Mouse (Mus musculus) heart, embryonic 14.5 days (tissue): ENCODE measurements around the gene Rnf32. TPM values are rescaled to one million over a fixed set of nuclear protein-coding genes. Genes with fewer than 3 reads are reported as not detected.

Experiments used
- ATAC-seq: fragments of 200-750 bp; cut with Nextera tagmentation; 2 replicates; pipeline ENCODE4 v1.8.0; 2017; ENCODE audit warnings: low read depth, moderate TSS enrichment; ENCODE audit not compliant: insufficient number of reproducible peaks, insufficient read depth, low FRiP score
- H3K27ac ChIP-seq, 2 experiments: fragments of 200-500 bp in 1 of 2; fragments of 300-500 bp in 1 of 2; sonication (generic) in 1 of 2; replicated peaks in 1 of 2; 2 replicates each; pipeline ENCODE4 v1.5.1; 2012 to 2014; ENCODE audit warnings: low read depth in 2 of 2, low read length in 2 of 2, control low read depth in 1 of 2, mild to moderate bottlenecking in 1 of 2, mixed read lengths in 1 of 2; ENCODE audit not compliant: control insufficient read depth in 1 of 2, insufficient read depth in 1 of 2
- H3K27me3 ChIP-seq: fragments of 300-500 bp; sonication (generic); 2 replicates; pipeline ENCODE4 v1.6.1; 2014; ENCODE audit warnings: mild to moderate bottlenecking, low read length, control low read depth; ENCODE audit not compliant: control insufficient read depth, insufficient read depth
- H3K36me3 ChIP-seq: fragments of 300-500 bp; sonication (generic); 2 replicates; pipeline ENCODE4 v1.6.1; 2014; ENCODE audit warnings: mild to moderate bottlenecking, control low read depth, low read length, mixed read lengths; ENCODE audit not compliant: control insufficient read depth, insufficient read depth
- H3K4me1 ChIP-seq, 2 experiments: fragments of 200-500 bp in 1 of 2; fragments of 300-500 bp in 1 of 2; sonication (generic) in 1 of 2; 2 replicates each; pipeline ENCODE4 v1.6.1; 2012 to 2014; ENCODE audit warnings: low read length in 2 of 2, control low read depth in 1 of 2, mixed read lengths in 1 of 2; ENCODE audit not compliant: control insufficient read depth in 2 of 2, insufficient read depth in 2 of 2
- H3K4me2 ChIP-seq: fragments of 300-500 bp; sonication (generic); 2 replicates; pipeline ENCODE4 v1.6.1; 2014; ENCODE audit warnings: mild to moderate bottlenecking, low read length
- H3K4me3 ChIP-seq, 2 experiments: fragments of 200-500 bp in 1 of 2; fragments of 300-500 bp in 1 of 2; sonication (generic) in 1 of 2; 2 replicates each; pipeline ENCODE4 v1.5.1; 2012 to 2014; ENCODE audit warnings: low read length in 2 of 2, mild to moderate bottlenecking in 2 of 2, control low read depth in 1 of 2, low read depth in 1 of 2, moderate library complexity in 1 of 2; ENCODE audit not compliant: control insufficient read depth in 1 of 2, insufficient read depth in 1 of 2
- H3K9ac ChIP-seq: fragments of 300-500 bp; sonication (generic); 2 replicates; pipeline ENCODE4 v1.6.1; 2014; ENCODE audit warnings: mild to moderate bottlenecking, low read length
- H3K9me3 ChIP-seq: fragments of 300-500 bp; sonication (generic); 2 replicates; pipeline ENCODE4 v1.6.1; 2016; ENCODE audit warnings: low read length, control low read depth; ENCODE audit not compliant: control insufficient read depth
- WGBS: fragments of 180-500 bp; shearing (Covaris S2); extraction: QIAGEN DNeasy Blood & Tissue Kit; methylation state at CpG from one replicate; pipeline ENCODE4 v1.1.7; 2014; 5-methylcytosine and 5-hydroxymethylcytosine counted together
- polyA plus RNA-seq: library from polyadenylated mRNA; unstranded; fragments of >200 nt; fragmentation: Nextera tagmentation; extraction: Ambion mirVana; gene quantifications from 2 replicates; pipeline ENCODE4 v1.2.1, GENCODE M21; 2014

Rnf32 gene
- polyA plus RNA-seq, 1 experiment from 2014 or later: 2.3 TPM

DNA sequence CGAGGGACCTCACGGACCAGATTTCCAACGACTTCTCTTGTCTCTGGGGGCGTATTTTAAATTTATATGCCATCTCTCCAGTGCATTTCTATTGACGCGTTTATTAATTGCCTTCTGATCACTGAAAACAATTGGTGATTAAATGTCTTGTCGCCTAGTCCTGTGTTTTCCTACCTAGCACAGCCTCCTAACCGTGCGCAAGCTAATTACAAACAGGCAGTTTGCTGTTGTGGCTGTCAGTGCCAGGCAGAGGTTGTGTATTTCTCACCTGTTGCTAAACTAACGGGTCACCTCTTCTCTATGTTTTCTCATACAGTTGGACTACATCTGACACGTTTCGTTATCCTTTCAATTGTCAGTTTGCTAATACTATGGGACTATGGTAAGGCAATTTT lies 469 bp downstream of the Rnf32 start:
- Histone ChIP-seq H3K4me1 (0 out of 4 replicates have a peak, but pooled peaks cover 0 to 7% of the 10 kb centered on the region in 2 experiments), H3K27me3 (no peaks in the 10 kb centered on the region), H3K4me2 (peak overlapping the region; percentile 81), H3K27ac (no peak overlapping the region), H3K4me3 (peak overlapping the region; percentile 56 to 64), H3K36me3 (no peaks in the 10 kb centered on the region), H3K9me3 (no peaks in the 10 kb centered on the region), H3K9ac (peak overlapping the region; percentile 73)
- no peak for ATAC-seq
- 13% methylated on average over 12 of the region's 12 CpGs for WGBS

- Histone ChIP-seq H3K27me3 (no peaks in the 10 kb centered on the region), H3K9ac (no peak overlapping the region), H3K4me3 (no peak overlapping the region), H3K4me2 (no peak overlapping the region), H3K27ac (no peak overlapping the region), H3K36me3 (no peaks in the 10 kb centered on the region), H3K4me1 (0 out of 4 replicates have a peak, but pooled peaks cover 0 to 7% of the 10 kb centered on the region in 2 experiments), H3K9me3 (no peaks in the 10 kb centered on the region)
- no peak for ATAC-seq
- WGBS: 85% methylated on average over 4 of the region's 4 CpGs
These were observed 1.4 kb downstream of the Rnf32 start for GRCm38 (mm10) chr5:29197187-29197586.

- 66% methylated on average over 4 of the region's 4 CpGs for WGBS
These were observed 3.2 kb downstream of the Rnf32 start for GRCm38 (mm10) chr5:29198960-29199488.

GRCm38 (mm10) chr5:29199868-29200267 lies 4.1 kb downstream of the Rnf32 start:
- Histone ChIP-seq H3K4me2 (no peak overlapping the region), H3K27me3 (no peaks in the 10 kb centered on the region), H3K4me1 (0 out of 4 replicates have a peak, but pooled peaks cover 0 to 7% of the 10 kb centered on the region in 2 experiments), H3K4me3 (no peak overlapping the region), H3K36me3 (no peaks in the 10 kb centered on the region), H3K27ac (no peak overlapping the region), H3K9me3 (no peaks in the 10 kb centered on the region), H3K9ac (no peak overlapping the region)
- no peak for ATAC-seq
- WGBS: 55% methylated on average over 3 of the region's 3 CpGs

More at GRCm38 (mm10) chr5:29198960-29199488, 3.2 kb downstream of the Rnf32 start:
- Histone ChIP-seq H3K9me3 (no peaks in the 10 kb centered on the region), H3K4me1 (0 out of 4 replicates have a peak, but pooled peaks cover 0 to 7% of the 10 kb centered on the region in 2 experiments), H3K9ac (no peak overlapping the region), H3K27ac (no peak overlapping the region), H3K36me3 (no peaks in the 10 kb centered on the region), H3K4me2 (no peak overlapping the region), H3K4me3 (no peak overlapping the region), H3K27me3 (no peaks in the 10 kb centered on the region)
- no peak for ATAC-seq

DNA sequence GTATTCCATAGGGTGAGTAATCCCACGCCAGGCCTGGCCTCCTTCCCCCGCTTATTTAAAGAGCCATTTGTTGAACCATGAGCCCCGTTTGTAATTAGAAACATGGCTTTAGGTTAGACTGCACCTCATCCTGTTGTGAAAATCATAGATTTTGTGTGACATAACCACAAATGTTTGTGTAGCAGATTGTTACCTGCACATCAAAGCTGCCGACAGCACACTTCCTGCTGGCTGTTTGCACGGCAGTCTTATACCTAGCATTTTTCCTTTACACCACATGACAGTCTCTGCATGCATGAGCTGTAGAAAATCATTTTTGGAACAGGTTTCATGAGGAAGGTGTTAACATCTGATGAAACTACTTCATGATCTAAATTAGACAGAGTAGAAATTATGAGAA lies 9.9 kb downstream of the Rnf32 start:
- no peak for ATAC-seq
- WGBS: 80% methylated on average over 5 of the region's 5 CpGs
- no peak overlapping the region for H3K27ac ChIP-seq

GRCm38 (mm10) chr5:29211980-29212555 lies 16.3 kb downstream of the Rnf32 start:
- no peak overlapping the region for H3K4me3 ChIP-seq
- ATAC-seq: no peak
- H3K27ac ChIP-seq: no peak overlapping the region
- no peaks in the 10 kb centered on the region for H3K36me3 ChIP-seq
- 33% methylated on average over 4 of the region's 4 CpGs for WGBS
- H3K27me3 ChIP-seq: no peaks in the 10 kb centered on the region
- H3K4me2 ChIP-seq: no peak overlapping the region
- H3K9ac ChIP-seq: no peak overlapping the region
- no peaks in the 10 kb centered on the region for H3K9me3 ChIP-seq
- H3K4me1 ChIP-seq: no peaks in the 10 kb centered on the region

More for the DNA sequence above, 9.9 kb downstream of the Rnf32 start:
- H3K27me3 ChIP-seq: no peaks in the 10 kb centered on the region
- no peaks in the 10 kb centered on the region for H3K9me3 ChIP-seq
- no peaks in the 10 kb centered on the region for H3K36me3 ChIP-seq
- H3K4me1 ChIP-seq: no peaks in the 10 kb centered on the region
- H3K9ac ChIP-seq: no peak overlapping the region
- no peak overlapping the region for H3K4me2 ChIP-seq
- no peak overlapping the region for H3K4me3 ChIP-seq

GRCm38 (mm10) chr5:29217997-29218396 lies 22.2 kb downstream of the Rnf32 start:
- H3K36me3 ChIP-seq: no peaks in the 10 kb centered on the region
- no peak for ATAC-seq
- no peak overlapping the region for H3K4me2 ChIP-seq
- H3K9ac ChIP-seq: no peak overlapping the region
- no peaks in the 10 kb centered on the region for H3K9me3 ChIP-seq
- WGBS: 25% methylated on average over 3 of the region's 3 CpGs
- no peak overlapping the region for H3K4me3 ChIP-seq
- no peaks in the 10 kb centered on the region for H3K4me1 ChIP-seq
- H3K27me3 ChIP-seq: no peaks in the 10 kb centered on the region
- H3K27ac ChIP-seq: no peak overlapping the region

GRCm38 (mm10) chr5:29224089-29224488 lies 28.3 kb downstream of the Rnf32 start:
- H3K27ac ChIP-seq: no peak overlapping the region
- 85% methylated on average over 7 of the region's 7 CpGs for WGBS
- ATAC-seq: no peak

More at GRCm38 (mm10) chr5:29224089-29224488, 28.3 kb downstream of the Rnf32 start:
- no peaks in the 10 kb centered on the region for H3K9me3 ChIP-seq
- H3K9ac ChIP-seq: no peak overlapping the region
- no peaks in the 10 kb centered on the region for H3K36me3 ChIP-seq
- no peaks in the 10 kb centered on the region for H3K4me1 ChIP-seq
- no peak overlapping the region for H3K4me3 ChIP-seq
- no peak overlapping the region for H3K4me2 ChIP-seq
- H3K27me3 ChIP-seq: no peaks in the 10 kb centered on the region
